Mouse (Mus musculus): Measurements from ENCODE around the gene Gm28048. TPM values are rescaled to one million over a fixed set of nuclear protein-coding genes. Genes with fewer than 3 reads are reported as not detected.

Gene Gm28048
- polyA plus RNA-seq, 1 experiment: 58.5 TPM

DNA sequence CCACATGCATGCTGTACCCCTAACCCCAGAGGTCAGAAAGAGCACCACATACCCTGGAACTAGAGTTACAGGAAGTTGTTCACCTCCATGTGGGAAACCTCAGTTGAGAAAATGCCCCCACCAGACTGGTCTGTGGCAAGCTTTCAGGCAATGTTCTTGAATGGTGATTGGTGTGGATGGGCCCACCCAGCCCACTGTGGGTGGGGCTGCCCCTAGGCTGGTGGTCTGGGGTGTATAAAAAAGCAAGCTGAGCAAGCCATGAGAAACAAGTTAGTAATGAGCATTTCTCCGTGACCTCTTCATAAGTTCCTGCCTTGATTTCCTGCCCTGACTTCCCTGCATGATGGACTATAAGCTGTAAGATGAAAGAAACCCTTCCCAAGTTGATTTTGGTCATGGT, 19.8 kb downstream of the Gm28048 start:
- Histone ChIP-seq H3K4me3 (ENCODE audit: insufficient read depth, low read length) (no peak overlapping the region), H3K27ac (ENCODE audit: insufficient read depth, low read depth, low read length) (no peak overlapping the region)
- TF ChIP-seq POLR2A (IDR thresholded peaks at IDR 0.05; ENCODE audit: borderline replicate concordance, low read depth, low read length): no peak
- TF ChIP-seq CTCF (IDR thresholded peaks at IDR 0.05; ENCODE audit: low read depth, low read length): no peak

DNA sequence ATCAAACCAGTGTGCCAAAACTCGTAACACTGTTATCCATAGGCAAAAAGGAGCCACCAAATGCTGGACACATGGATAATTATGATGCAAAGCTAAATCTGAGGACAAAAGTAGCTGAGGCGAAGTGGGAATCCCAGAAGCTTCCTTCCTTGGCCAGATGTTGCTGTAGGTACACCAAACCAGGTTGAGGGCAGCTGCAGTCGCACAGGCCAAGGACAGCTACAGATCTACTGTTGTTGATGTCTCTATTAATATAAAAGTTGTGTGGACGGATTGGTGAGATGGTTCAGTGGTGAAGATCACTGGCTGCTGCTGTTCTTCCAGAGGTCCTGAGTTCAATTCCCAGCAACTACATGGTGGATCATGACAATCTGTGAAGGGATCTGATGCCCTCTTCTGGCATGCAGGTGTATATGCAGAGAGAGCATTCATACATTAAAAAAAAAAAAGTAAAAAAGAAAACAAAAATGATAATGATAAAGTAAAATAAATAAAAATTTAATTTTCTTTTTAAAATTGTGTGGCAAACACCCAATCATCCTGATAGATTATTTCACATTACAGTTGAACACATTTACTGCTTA, 24.0 kb downstream of the Gm28048 start:
- Histone ChIP-seq H3K4me1 (ENCODE audit: control insufficient read depth, insufficient read depth, low read length) (peaks cover 11% of the 10 kb centered on the region), H3K4me3 (ENCODE audit: insufficient read depth, low read length) (no peak overlapping the region), H3K27ac (ENCODE audit: insufficient read depth, low read depth, low read length) (no peak overlapping the region)
- TF ChIP-seq CTCF (IDR thresholded peaks at IDR 0.05; ENCODE audit: low read depth, low read length) (peak; percentile 39; the same call in 1 of the 2 replicates), POLR2A (IDR thresholded peaks at IDR 0.05; ENCODE audit: borderline replicate concordance, low read depth, low read length) (no peak)

More for the DNA sequence above, 19.8 kb downstream of the Gm28048 start:
- no peaks in the 10 kb centered on the region for H3K4me1 ChIP-seq (ENCODE audit: control insufficient read depth, insufficient read depth, low read length)

GRCm38 (mm10) chr11:22956830-22957229, 25.1 kb downstream of the Gm28048 start:
- H3K27ac ChIP-seq (ENCODE audit: insufficient read depth, low read depth, low read length): no peak overlapping the region
- TF ChIP-seq POLR2A (IDR thresholded peaks at IDR 0.05; ENCODE audit: borderline replicate concordance, low read depth, low read length) (no peak), CTCF (IDR thresholded peaks at IDR 0.05; ENCODE audit: low read depth, low read length) (peak; percentile 44)
- no peak overlapping the region for H3K4me3 ChIP-seq (ENCODE audit: insufficient read depth, low read length)
- peaks cover 19% of the 10 kb centered on the region for H3K4me1 ChIP-seq (ENCODE audit: control insufficient read depth, insufficient read depth, low read length)

DNA sequence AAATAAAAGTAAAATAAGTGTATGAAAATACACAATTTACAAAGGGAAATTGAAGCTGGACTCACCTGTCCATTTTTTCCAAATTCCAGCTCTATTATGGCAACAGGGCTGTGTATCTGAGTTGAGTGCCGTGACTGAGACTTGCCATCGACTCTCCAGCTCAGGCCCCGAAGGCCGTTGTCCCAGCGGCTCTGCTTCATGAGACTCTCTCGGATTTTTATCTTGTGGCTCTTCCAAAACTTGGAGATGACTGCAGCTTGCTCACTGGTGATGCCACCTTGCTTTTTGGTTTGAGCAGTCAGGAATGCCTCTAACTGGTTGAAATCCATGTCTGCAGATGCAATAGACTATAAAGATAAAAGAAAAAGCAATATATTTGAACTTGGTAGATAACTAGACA, 25.5 kb downstream of the Gm28048 start:
- Histone ChIP-seq H3K4me1 (ENCODE audit: control insufficient read depth, insufficient read depth, low read length) (peaks cover 20% of the 10 kb centered on the region), H3K27ac (ENCODE audit: insufficient read depth, low read depth, low read length) (no peak overlapping the region), H3K4me3 (ENCODE audit: insufficient read depth, low read length) (no peak overlapping the region)
- TF ChIP-seq CTCF (IDR thresholded peaks at IDR 0.05; ENCODE audit: low read depth, low read length) (no peak), POLR2A (IDR thresholded peaks at IDR 0.05; ENCODE audit: borderline replicate concordance, low read depth, low read length) (no peak)

- Histone ChIP-seq H3K4me3 (ENCODE audit: insufficient read depth, low read length) (no peak overlapping the region), H3K4me1 (ENCODE audit: control insufficient read depth, insufficient read depth, low read length) (peaks cover 25% of the 10 kb centered on the region), H3K27ac (ENCODE audit: insufficient read depth, low read depth, low read length) (peak overlapping the region; percentile 11; the same call in 1 of the 2 replicates)
- TF ChIP-seq CTCF (IDR thresholded peaks at IDR 0.05; ENCODE audit: low read depth, low read length): no peak
- no peak for TF ChIP-seq POLR2A (IDR thresholded peaks at IDR 0.05; ENCODE audit: borderline replicate concordance, low read depth, low read length)
Observed at GRCm38 (mm10) chr11:22952668-22953067, 29.2 kb downstream of the Gm28048 start.

GRCm38 (mm10) chr11:22950131-22950530, 31.8 kb downstream of the Gm28048 start:
- peaks cover 25% of the 10 kb centered on the region for H3K4me1 ChIP-seq (ENCODE audit: control insufficient read depth, insufficient read depth, low read length)
- no peak overlapping the region for H3K4me3 ChIP-seq (ENCODE audit: insufficient read depth, low read length)
- H3K27ac ChIP-seq (ENCODE audit: insufficient read depth, low read depth, low read length): no peak overlapping the region
- TF ChIP-seq POLR2A (IDR thresholded peaks at IDR 0.05; ENCODE audit: borderline replicate concordance, low read depth, low read length): no peak
- no peak for TF ChIP-seq CTCF (IDR thresholded peaks at IDR 0.05; ENCODE audit: low read depth, low read length)

DNA sequence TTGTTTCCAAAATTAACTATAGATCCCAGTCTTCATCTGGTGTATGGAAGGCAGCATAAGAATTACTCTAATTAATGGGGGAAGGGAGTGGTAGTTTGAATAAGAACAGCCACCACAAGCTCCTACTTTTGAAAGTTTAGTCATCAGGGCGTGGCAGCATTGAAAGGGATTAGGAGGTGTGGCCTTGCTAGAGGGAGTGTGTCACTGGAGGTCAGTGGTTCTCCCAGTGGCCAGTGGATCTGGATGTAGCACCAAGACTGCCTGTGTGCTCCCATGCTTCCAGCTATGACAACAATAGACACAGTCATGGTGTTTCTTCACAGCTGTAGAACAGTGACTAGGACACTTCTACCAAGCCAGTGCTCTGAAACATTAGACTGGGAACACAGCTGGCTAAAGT, 32.8 kb downstream of the Gm28048 start:
- H3K4me1 ChIP-seq (ENCODE audit: control insufficient read depth, insufficient read depth, low read length): peaks cover 21% of the 10 kb centered on the region
- no peak overlapping the region for H3K4me3 ChIP-seq (ENCODE audit: insufficient read depth, low read length)
- no peak overlapping the region for H3K27ac ChIP-seq (ENCODE audit: insufficient read depth, low read depth, low read length)
- TF ChIP-seq POLR2A (IDR thresholded peaks at IDR 0.05; ENCODE audit: borderline replicate concordance, low read depth, low read length): no peak

DNA sequence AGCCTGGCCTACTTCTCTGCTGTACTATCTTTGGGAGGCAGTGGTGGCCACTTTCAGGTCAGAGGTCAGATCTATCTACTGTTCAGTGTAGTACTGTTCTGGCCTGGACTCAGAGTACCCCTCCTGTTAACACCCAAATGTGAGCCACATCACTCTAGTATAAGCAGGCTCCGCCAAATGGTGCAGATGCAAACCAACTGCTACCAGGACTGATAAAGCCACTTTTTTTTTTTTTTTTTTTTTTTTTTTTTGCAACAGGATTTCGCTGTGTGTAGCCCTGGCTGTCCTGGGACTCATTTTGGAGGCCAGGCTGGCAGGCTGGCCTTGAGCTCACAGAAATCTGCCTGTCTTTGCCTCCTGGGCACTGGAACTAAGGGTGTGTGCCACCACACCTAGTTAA, 42.9 kb downstream of the Gm28048 start:
- H3K27ac ChIP-seq (ENCODE audit: insufficient read depth, low read depth, low read length): no peak overlapping the region
- TF ChIP-seq POLR2A (IDR thresholded peaks at IDR 0.05; ENCODE audit: borderline replicate concordance, low read depth, low read length): no peak
- no peak overlapping the region for H3K4me3 ChIP-seq (ENCODE audit: insufficient read depth, low read length)
- H3K4me1 ChIP-seq (ENCODE audit: control insufficient read depth, insufficient read depth, low read length): peaks cover 5% of the 10 kb centered on the region

GRCm38 (mm10) chr11:22937716-22938316, 44.1 kb downstream of the Gm28048 start:
- Histone ChIP-seq H3K27ac (ENCODE audit: insufficient read depth, low read depth, low read length) (no peak overlapping the region), H3K4me1 (ENCODE audit: control insufficient read depth, insufficient read depth, low read length) (peaks cover 5% of the 10 kb centered on the region), H3K4me3 (ENCODE audit: insufficient read depth, low read length) (no peak overlapping the region)
- TF ChIP-seq POLR2A (IDR thresholded peaks at IDR 0.05; ENCODE audit: borderline replicate concordance, low read depth, low read length) (no peak), CTCF (IDR thresholded peaks at IDR 0.05; ENCODE audit: low read depth, low read length) (no peak)

GRCm38 (mm10) chr11:22936446-22937125, 45.3 kb downstream of the Gm28048 start:
- TF ChIP-seq CTCF (IDR thresholded peaks at IDR 0.05; ENCODE audit: low read depth, low read length): no peak
- TF ChIP-seq POLR2A (IDR thresholded peaks at IDR 0.05; ENCODE audit: borderline replicate concordance, low read depth, low read length): no peak
- peaks cover 5% of the 10 kb centered on the region for H3K4me1 ChIP-seq (ENCODE audit: control insufficient read depth, insufficient read depth, low read length)
- no peak overlapping the region for H3K27ac ChIP-seq (ENCODE audit: insufficient read depth, low read depth, low read length)
- no peak overlapping the region for H3K4me3 ChIP-seq (ENCODE audit: insufficient read depth, low read length)
